Mouse (Mus musculus) stomach, embryonic 16.5 days (tissue): ENCODE results near the gene Fdx1. TPM values are rescaled to one million over a fixed set of nuclear protein-coding genes. Genes with fewer than 3 reads are reported as not detected.

ENCODE experiments used
- ATAC-seq: fragments of 200-750 bp; cut with Nextera tagmentation; 2 replicates; pipeline ENCODE4 v1.8.0; 2017; ENCODE audit warnings: moderate number of reproducible peaks, moderate TSS enrichment; ENCODE audit not compliant: insufficient read depth, low FRiP score
- H3K27ac ChIP-seq: fragments of 300-500 bp; sonication (generic); 2 replicates; pipeline ENCODE4 v1.5.1; 2014; ENCODE audit warnings: low read length
- H3K27me3 ChIP-seq: fragments of 300-500 bp; sonication (generic); 2 replicates; pipeline ENCODE4 v1.6.1; 2014; ENCODE audit warnings: low read length, control low read depth, mixed read lengths; ENCODE audit not compliant: control insufficient read depth, insufficient read depth
- H3K36me3 ChIP-seq: fragments of 300-500 bp; sonication (generic); 2 replicates; pipeline ENCODE4 v1.6.1; 2014; ENCODE audit warnings: low read length; ENCODE audit not compliant: control insufficient read depth, insufficient read depth
- H3K4me1 ChIP-seq: fragments of 300-500 bp; sonication (generic); 2 replicates; pipeline ENCODE4 v1.6.1; 2014; ENCODE audit warnings: low read length, control low read depth, mixed read lengths; ENCODE audit not compliant: control insufficient read depth, insufficient read depth
- H3K4me2 ChIP-seq: fragments of 300-500 bp; sonication (generic); 2 replicates; pipeline ENCODE4 v1.6.1; 2014; ENCODE audit warnings: low read depth, low read length, mixed read lengths
- H3K4me3 ChIP-seq: fragments of 300-500 bp; sonication (generic); replicated peaks from 2 replicates; pipeline ENCODE4 v1.5.1; 2014; ENCODE audit warnings: mild to moderate bottlenecking, low read length
- H3K9ac ChIP-seq: fragments of 300-500 bp; sonication (generic); 2 replicates; pipeline ENCODE4 v1.6.1; 2014; ENCODE audit warnings: low read length
- H3K9me3 ChIP-seq: fragments of 300-500 bp; sonication (generic); replicated peaks from 2 replicates; pipeline ENCODE4 v1.6.1; 2016; ENCODE audit warnings: low read length, control low read depth; ENCODE audit not compliant: control insufficient read depth
- WGBS: fragments of 180-500 bp; shearing (Covaris S2); extraction: QIAGEN DNeasy Blood & Tissue Kit; methylation state at CpG from one replicate; pipeline ENCODE4 v1.1.7; 2014; 5-methylcytosine and 5-hydroxymethylcytosine counted together
- polyA plus RNA-seq: library from polyadenylated mRNA; unstranded; fragments of >200 nt; fragmentation: Nextera tagmentation; extraction: Ambion mirVana; gene quantifications from 2 replicates; pipeline ENCODE4 v1.2.1, GENCODE M21; 2015

Gene Fdx1
- polyA plus RNA-seq, 1 experiment from 2014 or later, result 80.0 TPM

DNA sequence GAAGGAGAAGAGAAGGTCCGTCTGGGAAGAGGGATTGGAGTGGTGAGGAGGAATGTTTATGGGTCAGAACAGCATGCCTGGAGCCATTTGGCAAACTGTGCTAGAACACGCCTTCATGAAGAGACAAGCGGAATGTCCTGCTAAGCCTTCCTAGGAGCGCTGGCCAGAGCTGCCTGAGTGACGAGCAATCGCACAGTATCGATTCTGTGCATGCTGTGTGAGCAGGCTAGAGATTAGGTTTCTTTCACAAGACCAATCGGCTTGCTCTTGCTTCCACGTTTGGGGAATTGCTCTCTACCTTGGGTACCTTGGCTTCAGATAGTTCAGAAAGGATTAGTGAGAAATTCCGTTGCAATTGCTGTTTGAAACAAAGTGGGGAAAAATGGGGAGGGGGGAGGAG is 35.2 kb downstream of the Fdx1 start:
- peak overlapping the region; percentile 67 for H3K27ac ChIP-seq
- H3K4me3 ChIP-seq, result no peak overlapping the region
- 24% methylated on average over 10 of the region's 10 CpGs for WGBS
- no peak for ATAC-seq
- no peaks in the 10 kb centered on the region for H3K27me3 ChIP-seq
- H3K9me3 ChIP-seq, result no peaks in the 10 kb centered on the region
- H3K4me2 ChIP-seq, result peak overlapping the region; percentile 11; the same call in 1 of the 2 replicates
- H3K9ac ChIP-seq, result no peak overlapping the region; the same call in 1 of the 2 replicates
- no peaks in the 10 kb centered on the region for H3K36me3 ChIP-seq
- peaks cover 8% of the 10 kb centered on the region for H3K4me1 ChIP-seq

DNA sequence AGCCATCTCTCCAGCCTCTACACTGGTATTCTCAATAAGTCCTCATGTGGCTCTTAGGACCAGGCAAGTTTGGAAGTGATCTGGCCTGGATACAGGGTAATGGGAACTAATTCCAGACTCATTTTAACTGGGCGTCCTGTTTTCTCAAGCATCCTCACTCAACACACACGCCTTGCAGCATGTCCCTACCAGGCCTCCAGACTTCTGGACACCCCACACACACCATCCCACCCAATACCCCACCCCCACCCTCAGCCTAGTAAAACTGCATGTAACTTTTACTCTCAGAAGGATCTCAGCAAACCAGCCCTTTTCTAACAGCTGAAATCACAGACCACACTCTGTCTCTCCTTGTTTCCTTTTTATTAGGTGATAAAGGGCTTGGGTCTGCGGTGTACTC is 35.7 kb downstream of the Fdx1 start:
- no peaks in the 10 kb centered on the region for H3K9me3 ChIP-seq
- 67% methylated on average over 3 of the region's 3 CpGs for WGBS
- no peaks in the 10 kb centered on the region for H3K36me3 ChIP-seq
- no peak for ATAC-seq
- H3K4me1 ChIP-seq, result peaks cover 8% of the 10 kb centered on the region
- no peak overlapping the region for H3K9ac ChIP-seq
- no peak overlapping the region for H3K4me3 ChIP-seq
- H3K27me3 ChIP-seq, result no peaks in the 10 kb centered on the region
- H3K4me2 ChIP-seq, result peak overlapping the region; percentile 11; the same call in 1 of the 2 replicates
- peak overlapping the region; percentile 67 for H3K27ac ChIP-seq

DNA sequence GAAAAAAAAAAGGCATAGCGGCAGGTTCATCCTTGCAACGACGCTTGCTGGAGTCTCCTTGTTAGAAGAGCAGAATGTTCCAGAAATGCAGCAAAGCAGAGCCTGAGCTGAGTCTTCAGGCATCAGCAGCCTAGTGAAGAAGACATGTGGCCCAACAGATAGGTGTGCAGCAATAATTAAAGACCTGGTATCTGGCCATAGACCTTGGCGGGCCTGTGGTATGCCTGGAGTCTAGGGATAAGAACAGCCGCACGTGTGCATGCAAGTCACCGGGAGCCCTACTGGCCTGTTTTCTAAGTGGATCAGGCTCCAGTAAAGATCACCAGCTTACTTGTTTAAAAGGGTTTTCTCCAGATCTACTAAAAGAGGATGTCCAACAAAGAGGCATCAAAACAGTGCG is 36.7 kb downstream of the Fdx1 start:
- WGBS, result 89% methylated on average over 8 of the region's 8 CpGs
- H3K27ac ChIP-seq, result no peak overlapping the region

DNA sequence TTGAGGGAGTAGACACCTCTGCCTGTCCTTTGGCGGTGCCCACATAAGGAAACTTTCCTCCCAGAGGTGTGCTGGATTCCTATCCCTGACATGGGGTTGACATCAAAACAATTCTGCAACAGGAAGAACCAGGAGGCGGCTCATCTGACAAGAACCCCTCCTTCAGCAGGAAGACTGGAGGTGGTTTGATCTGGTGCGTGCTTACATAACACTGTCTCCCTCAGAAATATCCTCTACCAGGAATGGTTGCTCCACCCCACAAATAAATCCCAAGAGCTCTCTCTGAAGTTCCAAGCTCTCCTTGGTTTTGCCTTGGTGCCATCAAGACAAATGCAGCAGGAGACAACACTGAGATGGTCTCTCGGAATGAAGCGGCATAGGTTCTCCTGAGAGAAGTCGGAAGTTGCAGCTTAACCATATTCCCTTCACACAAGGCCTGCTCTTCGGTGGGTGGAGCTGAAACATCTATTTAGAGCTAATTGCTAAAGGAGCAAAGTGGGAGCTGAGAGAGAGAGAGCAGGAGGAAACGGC is 38.7 kb downstream of the Fdx1 start:
- H3K27ac ChIP-seq, result no peak overlapping the region

More for the DNA sequence above, 36.7 kb downstream of the Fdx1 start:
- no peak overlapping the region for H3K4me3 ChIP-seq
- no peaks in the 10 kb centered on the region for H3K27me3 ChIP-seq
- H3K4me1 ChIP-seq, result peaks cover 8% of the 10 kb centered on the region
- H3K36me3 ChIP-seq, result no peaks in the 10 kb centered on the region
- ATAC-seq, result no peak
- no peak overlapping the region for H3K9ac ChIP-seq
- H3K9me3 ChIP-seq, result no peaks in the 10 kb centered on the region
- no peak overlapping the region for H3K4me2 ChIP-seq

DNA sequence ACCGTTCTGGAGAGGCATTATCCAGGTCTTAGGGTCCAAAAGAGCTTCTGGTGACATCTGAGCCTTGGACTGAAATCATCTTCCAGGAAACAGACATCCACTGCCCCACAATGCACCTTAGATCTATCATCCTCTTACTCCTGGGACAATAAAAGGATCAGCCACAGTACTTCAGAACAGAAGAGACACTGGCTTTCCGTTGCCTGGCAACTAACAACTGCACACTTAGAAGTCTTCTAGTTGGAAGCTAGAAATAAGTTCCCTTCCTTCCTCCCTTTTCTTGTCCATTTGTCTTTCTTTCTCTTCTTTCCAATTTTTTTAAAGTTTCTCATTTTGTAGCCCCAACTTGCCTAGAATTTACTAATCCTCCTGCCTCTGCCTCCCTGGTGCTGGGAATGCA is 40.6 kb downstream of the Fdx1 start:
- Histone ChIP-seq H3K4me1 (peaks cover 2% of the 10 kb centered on the region; the same call in 1 of the 2 replicates), H3K9me3 (no peaks in the 10 kb centered on the region), H3K4me2 (no peak overlapping the region), H3K4me3 (no peak overlapping the region), H3K27me3 (no peaks in the 10 kb centered on the region), H3K27ac (no peak overlapping the region), H3K9ac (no peak overlapping the region), H3K36me3 (no peaks in the 10 kb centered on the region)
- 94% methylated on average over 2 of the region's 2 CpGs for WGBS
- no peak for ATAC-seq

More for the DNA sequence above, 38.7 kb downstream of the Fdx1 start:
- Histone ChIP-seq H3K9me3 (no peaks in the 10 kb centered on the region), H3K4me1 (peaks cover 8% of the 10 kb centered on the region), H3K9ac (no peak overlapping the region), H3K36me3 (no peaks in the 10 kb centered on the region), H3K27me3 (no peaks in the 10 kb centered on the region), H3K4me2 (no peak overlapping the region), H3K4me3 (no peak overlapping the region)
- no peak for ATAC-seq
- 74% methylated on average over 8 of the region's 8 CpGs for WGBS

DNA sequence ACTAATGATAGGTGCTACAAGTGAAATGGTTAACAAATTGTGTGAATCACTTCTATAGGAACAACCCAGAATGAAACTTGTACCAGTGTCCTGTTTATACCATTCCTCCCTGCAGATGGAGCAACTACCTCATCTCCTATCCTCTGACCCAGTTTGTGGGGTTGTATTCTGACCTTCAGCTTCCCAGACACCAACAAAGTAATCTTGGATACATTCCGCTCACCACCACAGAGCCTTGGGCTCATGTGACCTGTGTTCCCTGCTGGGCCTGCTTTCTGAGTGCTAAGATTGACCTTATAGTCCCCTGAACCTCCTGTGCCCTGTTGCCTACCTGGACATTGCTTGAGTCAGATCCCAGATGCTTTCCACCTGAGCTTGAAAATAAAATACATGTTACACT is 47.8 kb downstream of the Fdx1 start:
- Histone ChIP-seq H3K9me3 (no peaks in the 10 kb centered on the region), H3K27ac (no peak overlapping the region), H3K4me2 (no peak overlapping the region), H3K4me3 (no peak overlapping the region), H3K9ac (no peak overlapping the region), H3K4me1 (no peaks in the 10 kb centered on the region), H3K27me3 (no peaks in the 10 kb centered on the region), H3K36me3 (no peaks in the 10 kb centered on the region)
- no peak for ATAC-seq
- WGBS, result 76% methylated on average over 1 of the region's 1 CpGs

DNA sequence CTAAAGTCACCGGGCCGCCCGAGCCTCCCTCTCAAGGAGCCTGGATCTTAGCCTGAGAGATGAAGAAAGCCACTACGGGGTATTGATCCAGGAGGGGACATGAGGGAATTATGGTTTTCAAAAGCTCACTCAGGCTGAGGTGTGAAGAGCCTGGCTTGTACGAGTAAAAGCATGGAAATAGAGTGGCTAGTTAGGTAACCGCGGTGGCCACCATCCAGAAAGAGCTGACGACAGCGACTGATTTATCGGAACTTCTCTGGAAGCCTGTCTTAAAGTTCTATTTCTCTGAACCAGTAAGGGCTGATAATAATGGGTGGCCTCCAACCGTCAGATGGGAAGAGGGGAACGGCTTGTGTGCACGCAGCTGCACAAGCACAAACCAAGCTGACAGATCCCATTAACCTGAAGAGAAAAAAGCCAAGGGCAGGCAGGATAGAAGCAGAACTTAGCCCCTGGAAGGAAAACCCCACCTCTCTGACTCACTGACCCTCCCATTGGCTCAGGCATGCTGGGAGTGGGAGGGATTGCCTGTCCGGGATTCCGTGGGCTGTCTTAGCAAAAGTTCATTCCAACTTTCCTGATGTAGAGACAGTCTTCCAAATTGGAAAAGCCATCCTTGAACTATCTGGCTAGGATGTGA is 48.8 kb downstream of the Fdx1 start:
- no peak overlapping the region for H3K9ac ChIP-seq
- H3K9me3 ChIP-seq, result no peaks in the 10 kb centered on the region
- 69% methylated on average over 15 of the region's 15 CpGs for WGBS
- H3K4me1 ChIP-seq, result no peaks in the 10 kb centered on the region
- no peak overlapping the region for H3K4me3 ChIP-seq
- ATAC-seq, result no peak
- H3K27me3 ChIP-seq, result no peaks in the 10 kb centered on the region
- no peak overlapping the region for H3K27ac ChIP-seq
- H3K4me2 ChIP-seq, result no peak overlapping the region
- H3K36me3 ChIP-seq, result no peaks in the 10 kb centered on the region

DNA sequence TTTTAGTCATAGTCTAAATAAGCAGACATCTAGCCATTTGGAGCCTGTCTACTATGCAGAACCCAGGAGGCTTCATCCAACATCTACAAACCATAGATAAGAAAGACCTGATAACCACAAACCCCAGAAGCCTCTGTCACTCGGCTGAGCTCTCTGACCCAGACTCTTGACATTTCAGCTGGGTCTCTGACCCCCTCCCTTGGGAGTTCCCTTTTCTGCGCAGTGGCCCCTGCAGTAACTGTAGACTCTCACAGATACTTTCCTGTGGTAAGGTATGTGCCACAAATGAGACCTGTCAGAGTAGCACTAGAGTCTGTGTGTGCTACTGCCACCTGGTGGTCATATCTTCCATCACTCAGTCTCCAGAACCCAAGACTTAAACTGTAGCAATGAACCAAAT is 54.5 kb downstream of the Fdx1 start:
- WGBS, result 7% methylated on average over 2 of the region's 2 CpGs
- peak; percentile 80; the same call in 1 of the 2 replicates for ATAC-seq
- no peaks in the 10 kb centered on the region for H3K36me3 ChIP-seq

DNA sequence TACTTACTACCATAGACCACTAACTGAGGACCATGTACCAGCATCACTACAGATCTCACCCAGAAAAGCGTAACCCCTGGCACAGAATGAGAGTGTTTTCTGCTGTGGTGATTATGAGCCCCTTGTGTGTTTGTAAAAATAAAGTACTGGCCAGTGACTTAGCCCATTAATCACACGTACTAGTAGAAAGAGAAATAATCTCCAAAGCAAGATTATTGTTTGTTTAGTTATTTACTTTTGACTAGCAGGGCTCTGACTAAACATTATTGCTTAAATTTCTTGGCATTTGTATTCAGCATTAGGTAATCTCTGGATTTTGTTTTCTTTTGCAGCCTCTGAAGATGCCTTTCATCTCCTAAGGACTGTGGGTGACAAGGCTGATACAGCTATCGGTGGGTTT is 55.1 kb downstream of the Fdx1 start:
- WGBS, result 64% methylated on average over 3 of the region's 3 CpGs
- H3K4me1 ChIP-seq, result no peaks in the 10 kb centered on the region
- no peak overlapping the region for H3K9ac ChIP-seq
- H3K36me3 ChIP-seq, result no peaks in the 10 kb centered on the region
- H3K9me3 ChIP-seq, result no peaks in the 10 kb centered on the region
- H3K4me2 ChIP-seq, result no peak overlapping the region
- ATAC-seq, result no peak
- H3K27ac ChIP-seq, result no peak overlapping the region
- H3K27me3 ChIP-seq, result no peaks in the 10 kb centered on the region
- H3K4me3 ChIP-seq, result no peak overlapping the region

More for the DNA sequence above, 54.5 kb downstream of the Fdx1 start:
- no peak overlapping the region for H3K27ac ChIP-seq
- no peaks in the 10 kb centered on the region for H3K4me1 ChIP-seq
- no peak overlapping the region for H3K4me3 ChIP-seq
- H3K4me2 ChIP-seq, result no peak overlapping the region
- H3K9ac ChIP-seq, result no peak overlapping the region
- no peaks in the 10 kb centered on the region for H3K27me3 ChIP-seq
- H3K9me3 ChIP-seq, result no peaks in the 10 kb centered on the region
